Mouse (Mus musculus): Measurements from ENCODE around the gene Pde9a.

Pde9a gene

DNA sequence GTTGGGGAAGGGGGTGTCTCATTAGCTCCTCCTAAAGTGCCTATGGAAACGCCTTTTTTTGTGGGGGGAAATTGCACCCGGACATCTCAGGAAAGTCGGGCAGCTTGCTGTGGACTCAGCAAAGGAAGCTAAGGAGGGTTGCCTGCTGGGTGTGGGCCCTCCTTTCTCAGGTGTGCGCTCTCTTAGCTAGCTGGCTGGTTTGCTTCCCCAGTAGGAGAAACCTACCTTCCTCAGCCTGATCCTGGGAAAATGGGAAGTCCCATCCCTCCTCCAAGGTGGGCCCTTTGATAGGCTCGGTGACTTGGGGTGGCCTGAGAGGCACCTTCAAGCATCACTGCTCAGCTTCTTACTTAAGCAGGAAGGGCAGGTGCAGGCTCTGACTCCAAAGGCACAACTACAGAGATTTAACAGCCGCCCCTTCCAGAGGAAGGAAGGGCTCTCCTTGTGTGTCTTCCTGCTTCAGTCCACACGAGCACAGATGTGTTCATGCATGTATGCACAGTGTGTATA is 811 bp downstream of the Pde9a start:
- no peak for DNase-seq (ENCODE audit: low read depth, low spot score)

DNA sequence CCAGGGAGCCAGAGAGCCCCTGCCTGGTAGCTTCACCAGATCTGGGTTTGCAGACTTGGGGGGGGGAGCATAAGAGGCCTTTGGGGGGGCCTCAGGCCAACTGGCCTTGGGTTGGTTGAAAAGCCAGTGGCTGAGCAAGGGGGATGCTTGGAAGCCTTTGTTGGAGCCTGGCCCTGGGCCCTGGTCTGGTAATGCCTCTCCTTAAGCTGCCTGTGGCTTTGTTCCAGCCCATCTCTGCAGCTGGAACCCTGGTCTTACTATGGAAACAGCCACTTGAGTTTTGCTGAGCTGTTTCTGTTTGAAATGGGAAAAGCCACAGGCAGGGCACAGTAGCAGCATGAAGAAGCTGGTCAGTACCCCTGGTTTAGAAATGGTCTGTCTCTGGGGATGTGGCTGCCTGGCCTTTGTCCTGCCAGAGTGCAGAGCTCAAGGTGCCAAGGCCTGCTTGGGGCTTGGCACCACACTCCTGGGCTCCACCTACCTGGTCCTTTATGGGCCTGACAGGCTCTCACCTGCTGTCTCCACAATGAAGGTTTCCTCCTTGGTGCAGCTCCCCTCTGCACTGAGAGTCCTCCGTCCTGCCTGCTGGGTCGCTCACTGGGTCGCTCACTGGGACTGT is 3.5 kb downstream of the Pde9a start:
- DNase-seq (ENCODE audit: low read depth, low spot score): no peak

DNA sequence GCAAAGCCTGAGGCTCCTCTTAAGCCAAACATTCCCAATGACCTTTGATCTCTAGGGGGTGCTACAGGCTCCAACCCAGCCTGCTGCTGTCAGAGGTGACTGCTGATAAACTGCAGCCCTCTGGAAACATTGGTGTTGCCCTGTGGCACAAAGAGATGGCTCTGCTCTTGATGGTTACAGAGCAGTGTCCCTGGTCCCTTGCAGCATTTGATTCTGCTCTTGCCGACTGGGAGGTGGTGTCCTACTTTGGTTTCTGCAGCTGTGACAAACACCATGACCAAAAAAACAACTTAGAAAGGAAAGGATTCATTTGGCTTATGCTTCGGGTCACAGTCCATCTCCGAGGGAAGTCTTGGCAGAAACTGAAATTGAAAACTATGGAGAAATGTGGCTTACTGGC is 5.5 kb downstream of the Pde9a start:
- no peak for DNase-seq (ENCODE audit: low read depth, low spot score)

DNA sequence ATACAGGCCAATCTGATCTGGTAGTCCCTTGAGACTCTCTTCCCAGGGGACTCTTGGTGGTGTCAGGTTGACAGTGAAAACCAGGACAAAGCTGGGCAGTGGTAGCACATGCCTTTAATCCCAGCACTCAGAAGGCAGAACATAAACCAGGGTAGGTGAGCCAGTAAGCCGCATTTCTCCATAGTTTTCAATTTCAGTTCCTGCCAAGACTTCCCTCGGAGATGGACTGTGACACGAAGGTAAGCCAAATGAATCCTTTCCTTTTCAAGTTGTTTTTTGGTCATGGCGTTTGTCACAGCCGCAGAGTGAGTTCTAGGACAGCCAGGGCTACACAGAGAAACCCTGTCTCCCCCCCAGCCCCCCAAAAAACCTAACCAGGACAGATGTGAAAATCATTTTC is 6.0 kb downstream of the Pde9a start:
- DNase-seq (ENCODE audit: low read depth, low spot score): no peak

DNA sequence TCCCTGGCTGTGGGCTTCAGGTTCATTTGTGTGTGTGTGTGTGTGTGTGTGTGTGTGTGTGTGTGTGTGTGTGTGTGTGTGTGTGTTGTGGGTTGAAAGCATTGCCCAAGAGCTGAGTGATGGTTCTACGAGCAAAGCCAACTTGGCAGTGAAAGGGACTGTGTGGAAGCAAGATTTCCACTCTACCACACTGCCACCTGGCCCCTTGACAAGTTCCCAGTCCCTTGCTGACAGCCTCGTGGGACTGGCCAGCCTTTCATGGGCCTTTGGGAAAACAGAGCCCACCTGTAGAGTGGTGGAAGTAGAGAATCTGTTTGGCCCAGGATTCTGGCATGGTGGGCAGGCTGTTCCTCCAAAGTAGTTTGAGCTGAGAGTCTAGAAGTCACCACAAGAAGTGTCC is 7.8 kb downstream of the Pde9a start:
- no peak for DNase-seq (ENCODE audit: low read depth, low spot score)

DNA sequence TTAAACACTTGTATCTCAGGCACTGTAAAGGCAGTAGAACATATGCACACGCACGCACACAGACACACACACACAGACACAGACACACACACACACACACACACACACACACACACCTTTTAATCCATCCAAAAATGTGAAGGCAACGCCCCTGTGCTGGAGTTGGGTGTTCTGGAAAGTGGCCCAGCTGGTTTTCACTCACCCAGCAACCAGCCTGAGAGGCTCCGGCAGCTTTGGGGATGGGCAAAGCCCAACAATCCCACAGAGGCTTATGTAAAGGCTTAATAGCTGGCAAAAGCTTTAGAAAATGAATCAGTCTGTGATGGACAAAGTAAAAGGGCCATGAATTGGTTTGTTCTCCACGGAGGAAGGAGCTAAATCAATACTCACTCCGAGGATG is 14.3 kb downstream of the Pde9a start:
- DNase-seq (ENCODE audit: low read depth, low spot score): no peak

DNA sequence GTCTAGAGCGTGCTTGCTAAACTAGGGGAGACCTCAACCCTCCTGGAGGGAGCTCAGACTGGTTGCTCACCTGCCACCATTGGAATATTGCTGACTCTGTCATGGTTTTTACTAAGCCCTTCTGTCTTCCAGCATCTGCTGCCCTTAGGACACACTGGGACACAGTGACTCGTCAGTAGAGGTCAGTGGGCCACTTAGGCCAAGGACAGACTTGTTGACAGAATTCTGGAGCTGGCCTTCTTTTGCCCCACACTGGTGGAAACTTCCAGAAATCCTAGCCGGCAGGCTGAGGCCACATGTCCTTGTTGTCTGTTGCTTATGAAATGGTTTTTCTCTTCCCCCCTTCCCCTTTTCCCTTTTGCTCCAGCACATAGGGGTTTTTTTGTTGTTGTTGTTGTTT is 15.2 kb downstream of the Pde9a start:
- no peak for DNase-seq (ENCODE audit: low read depth, low spot score)

DNA sequence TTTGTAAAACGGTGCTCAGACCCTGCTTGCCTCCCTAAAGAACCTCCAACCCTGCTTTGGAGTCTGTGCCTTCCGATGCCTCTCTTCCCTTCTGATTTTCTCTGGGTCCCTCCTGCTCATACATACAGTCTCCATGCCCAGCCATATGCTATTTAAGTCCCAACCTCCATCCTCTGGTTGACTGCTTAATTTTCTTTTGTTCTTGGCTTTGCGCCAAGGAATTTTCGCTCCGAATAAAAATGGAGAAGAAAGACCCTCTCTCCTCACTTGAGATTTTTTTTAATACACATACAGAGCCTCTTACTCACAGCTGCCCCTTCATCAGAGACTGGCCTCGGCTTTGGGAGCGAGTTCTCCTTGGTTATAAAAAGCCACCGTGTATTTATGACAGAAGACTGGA is 16.7 kb downstream of the Pde9a start:
- DNase-seq (ENCODE audit: low read depth, low spot score): no peak

DNA sequence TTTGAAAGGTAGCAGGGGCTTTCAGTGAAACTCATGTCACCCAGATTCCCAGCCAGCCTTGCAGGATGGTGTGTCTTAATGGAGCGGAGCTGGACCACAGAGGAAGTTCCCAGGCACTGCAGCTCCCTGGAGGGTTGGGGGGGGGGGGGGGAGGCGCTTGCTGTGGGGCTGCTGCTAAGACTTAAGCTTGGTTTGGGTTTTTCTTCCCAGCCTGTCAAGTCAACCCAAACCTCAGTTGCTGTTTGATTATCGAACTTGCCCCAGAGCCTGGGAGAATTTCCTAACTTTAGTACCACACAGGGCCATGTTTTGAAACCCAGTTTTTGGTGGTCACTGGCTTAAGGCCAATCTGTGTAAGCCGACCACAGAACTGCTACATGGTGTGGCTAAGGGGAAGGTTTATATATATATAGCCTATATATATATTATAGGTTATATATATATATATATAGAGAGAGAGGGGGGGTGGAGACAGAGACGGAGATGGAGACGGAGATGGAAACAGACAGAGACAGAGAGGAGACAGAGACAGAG is 19.8 kb downstream of the Pde9a start:
- DNase-seq (ENCODE audit: low read depth, low spot score): no peak

DNA sequence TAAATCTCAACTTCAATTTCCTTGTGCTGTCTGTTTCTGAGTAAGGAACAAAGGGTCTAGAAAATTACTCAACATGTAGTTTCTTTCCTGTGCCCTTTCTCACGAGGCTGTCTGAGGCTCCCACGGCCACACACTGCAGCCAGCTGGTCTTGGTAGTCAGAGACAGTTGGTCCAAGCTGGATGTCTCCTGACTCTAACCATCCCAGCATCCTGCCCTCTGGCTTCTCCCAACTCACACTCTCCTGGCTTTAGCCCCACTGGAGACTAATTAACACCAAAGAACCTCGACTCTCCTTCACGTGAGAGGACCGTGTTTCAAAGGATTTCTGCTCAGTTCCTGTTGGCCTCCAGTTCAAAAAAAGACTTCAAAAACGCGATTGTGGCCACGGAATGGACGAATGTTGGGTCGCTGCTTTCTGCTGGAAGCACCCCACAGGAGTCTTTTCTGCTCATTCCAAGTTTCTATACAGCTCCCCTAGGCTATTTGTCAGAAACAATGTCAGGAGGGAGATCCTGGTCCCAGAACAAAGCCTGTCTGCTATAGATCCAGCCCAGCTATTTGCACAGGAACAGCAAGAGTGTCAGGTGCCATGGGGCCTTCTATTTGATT is 23.8 kb downstream of the Pde9a start:
- no peak for DNase-seq (ENCODE audit: low read depth, low spot score)

DNA sequence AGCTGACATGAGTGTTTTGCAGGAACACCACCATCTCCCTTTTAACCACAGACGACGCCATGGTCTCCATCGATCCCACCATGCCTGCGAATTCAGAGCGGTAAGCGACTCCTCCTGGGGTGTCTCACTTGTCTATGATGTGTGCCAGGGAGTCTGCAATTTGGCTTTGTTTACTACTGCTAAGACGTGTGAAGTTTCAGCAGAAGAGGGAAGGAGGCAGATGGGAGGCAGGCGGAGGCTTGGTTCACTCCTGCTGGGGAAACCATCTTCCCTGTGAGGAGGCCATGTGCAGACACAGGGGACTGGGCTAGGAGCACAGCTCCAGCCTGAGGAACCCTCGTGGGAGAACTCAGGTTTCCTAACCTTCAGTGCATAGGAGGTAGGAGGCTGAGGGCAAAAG is 29.2 kb downstream of the Pde9a start:
- no peak for DNase-seq (ENCODE audit: low read depth, low spot score)

DNA sequence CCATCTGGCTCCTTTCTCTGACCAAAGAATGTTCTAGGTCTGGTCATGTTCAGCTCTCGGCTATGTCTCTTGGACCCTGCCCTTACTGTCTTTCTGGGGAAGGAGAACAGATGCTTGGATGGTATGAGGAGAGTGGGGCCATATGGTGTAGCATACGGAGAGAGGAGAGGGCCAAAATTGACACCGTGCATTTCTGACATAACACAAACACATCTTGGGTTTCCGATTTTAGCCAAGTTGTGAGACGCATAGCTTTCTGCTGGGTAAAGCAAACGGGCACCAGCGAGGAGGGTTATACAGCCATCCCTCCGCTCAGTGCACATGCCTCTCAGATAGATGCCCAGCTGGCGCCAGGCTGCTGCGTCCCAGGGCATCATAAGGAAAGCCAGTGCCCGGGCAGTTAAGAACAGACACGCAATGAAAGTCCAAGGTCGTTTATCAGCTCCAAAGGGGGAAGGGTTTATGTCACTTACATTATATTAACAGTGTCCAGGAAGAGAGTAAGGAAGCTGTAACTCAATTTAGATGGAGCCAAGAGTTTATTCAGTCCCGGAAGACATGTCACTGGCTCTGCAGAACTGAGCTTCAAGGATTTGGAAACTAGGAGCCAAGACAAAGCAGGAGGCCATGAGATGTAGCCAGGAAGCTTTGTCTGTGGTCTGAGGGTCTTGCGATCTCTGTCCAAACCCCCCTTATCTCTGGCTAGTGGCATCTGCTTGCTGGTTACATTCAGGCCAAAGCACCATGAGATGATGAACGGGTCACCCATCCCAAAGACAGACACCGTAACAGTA is 33.0 kb downstream of the Pde9a start:
- DNase-seq (ENCODE audit: low read depth, low spot score): no peak

DNA sequence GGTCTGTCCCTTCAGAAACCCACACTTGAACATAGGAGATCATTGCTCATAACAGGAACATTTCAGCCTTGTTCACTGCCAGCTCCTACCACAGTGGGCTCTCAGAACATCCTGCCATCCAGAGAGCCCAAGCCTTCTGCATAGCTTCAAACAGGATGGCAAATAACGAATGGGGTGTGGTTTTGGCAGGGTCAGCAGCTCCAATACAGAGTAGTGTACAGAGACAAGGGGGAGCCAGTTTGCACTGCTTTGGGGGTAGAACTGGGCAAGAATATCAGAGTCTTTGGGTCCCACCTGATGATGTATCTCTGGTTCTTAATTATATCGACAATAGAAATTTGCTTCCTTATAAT is 33.6 kb downstream of the Pde9a start:
- DNase-seq (ENCODE audit: low read depth, low spot score): no peak

DNA sequence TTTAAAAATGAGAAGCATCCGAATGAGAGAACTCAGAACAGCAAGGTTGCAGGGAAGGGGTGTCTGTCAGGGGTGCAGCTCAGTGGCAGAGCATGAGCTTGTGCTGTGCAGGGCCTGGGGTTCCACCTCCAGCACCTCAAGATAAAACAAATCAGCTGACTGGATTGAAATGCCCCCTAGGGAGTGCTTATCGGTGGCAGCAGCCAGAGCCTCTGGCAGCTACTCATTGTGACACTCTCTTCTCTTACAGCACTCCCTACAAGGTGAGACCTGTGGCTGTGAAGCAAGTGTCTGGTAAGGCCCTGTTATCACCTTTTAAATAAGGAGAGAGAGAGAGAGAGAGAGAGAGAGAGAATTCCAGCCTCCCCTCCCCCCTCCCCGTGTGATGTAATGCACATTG is 34.0 kb downstream of the Pde9a start:
- no peak for DNase-seq (ENCODE audit: low read depth, low spot score)

DNA sequence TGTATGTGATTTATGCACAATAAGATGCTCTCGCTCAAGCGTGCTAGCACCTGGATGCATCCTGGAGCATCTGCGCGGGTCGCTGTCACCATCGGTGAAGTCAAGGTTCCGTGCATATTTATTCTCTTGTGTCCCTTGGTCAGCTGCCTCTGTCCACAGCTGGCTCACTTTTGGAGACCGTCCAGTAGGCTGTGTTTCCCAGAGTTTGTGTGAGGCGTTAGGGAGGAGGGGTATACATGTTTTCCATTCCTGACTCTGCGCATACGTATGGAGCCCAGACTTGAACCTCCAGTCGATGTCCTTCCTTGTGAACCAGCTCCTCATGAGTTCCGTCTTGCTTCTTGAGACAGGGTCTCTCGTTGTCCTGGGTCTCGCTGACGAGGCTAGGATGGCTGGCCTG is 34.6 kb downstream of the Pde9a start:
- no peak for DNase-seq (ENCODE audit: low read depth, low spot score)

DNA sequence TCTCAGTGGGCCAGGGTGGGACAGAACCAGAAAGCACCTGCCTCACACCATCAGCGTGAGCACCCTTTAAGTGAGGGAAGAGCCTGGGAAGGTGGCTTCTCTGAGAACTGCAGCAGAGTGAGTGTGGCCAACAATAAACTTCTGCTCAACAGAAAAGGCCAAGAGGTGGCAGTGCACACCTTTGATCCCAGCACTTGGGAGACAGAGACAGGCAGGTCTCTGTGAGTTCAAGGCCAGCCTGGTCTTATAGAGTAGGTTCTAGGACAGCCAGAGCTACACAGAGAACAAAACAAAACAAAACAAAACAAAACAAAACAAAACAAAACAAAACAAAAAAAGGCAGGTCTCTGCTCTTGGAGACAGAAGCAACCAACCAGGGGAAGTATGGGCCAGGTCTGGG is 36.4 kb downstream of the Pde9a start:
- no peak for DNase-seq (ENCODE audit: low read depth, low spot score)

DNA sequence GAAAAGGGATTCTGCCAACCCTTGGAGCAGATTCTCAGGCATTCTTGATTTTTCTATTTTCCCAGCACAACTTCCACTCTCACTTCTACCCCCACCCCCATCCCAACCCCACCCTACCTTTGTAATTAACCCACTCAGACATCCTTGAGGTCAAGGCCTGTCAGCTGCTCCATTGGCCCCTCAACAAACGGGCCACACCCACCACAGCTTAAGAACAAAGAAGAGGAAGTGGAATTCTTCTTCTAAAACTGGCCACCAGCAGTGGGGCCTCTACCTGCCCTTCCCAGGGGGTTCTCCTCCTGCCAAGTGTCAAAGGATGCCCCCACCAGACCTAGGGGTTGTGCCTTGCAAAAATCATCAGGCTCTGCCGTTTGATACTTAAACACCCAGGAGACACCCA is 37.0 kb downstream of the Pde9a start:
- no peak for DNase-seq (ENCODE audit: low read depth, low spot score)

DNA sequence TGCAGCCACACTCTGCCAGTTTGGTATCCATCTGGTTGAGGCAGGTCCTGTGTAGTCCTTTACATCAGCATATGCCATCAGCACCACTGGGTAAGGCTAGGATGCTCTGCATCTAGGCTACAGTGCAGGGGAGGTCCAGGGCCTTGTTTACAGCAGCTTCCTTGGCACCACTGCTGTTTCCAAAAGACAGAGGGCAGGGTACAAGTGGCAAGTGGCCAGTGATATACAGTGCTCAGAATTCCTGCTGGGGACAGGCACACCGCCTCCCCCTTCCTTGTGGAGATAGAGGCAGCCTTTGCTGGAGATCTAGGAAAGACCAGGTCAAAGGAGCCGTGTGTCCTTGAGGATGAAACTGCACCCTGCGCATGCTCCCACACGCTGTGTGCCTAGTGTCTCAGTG is 38.3 kb downstream of the Pde9a start:
- DNase-seq (ENCODE audit: low read depth, low spot score): no peak

DNA sequence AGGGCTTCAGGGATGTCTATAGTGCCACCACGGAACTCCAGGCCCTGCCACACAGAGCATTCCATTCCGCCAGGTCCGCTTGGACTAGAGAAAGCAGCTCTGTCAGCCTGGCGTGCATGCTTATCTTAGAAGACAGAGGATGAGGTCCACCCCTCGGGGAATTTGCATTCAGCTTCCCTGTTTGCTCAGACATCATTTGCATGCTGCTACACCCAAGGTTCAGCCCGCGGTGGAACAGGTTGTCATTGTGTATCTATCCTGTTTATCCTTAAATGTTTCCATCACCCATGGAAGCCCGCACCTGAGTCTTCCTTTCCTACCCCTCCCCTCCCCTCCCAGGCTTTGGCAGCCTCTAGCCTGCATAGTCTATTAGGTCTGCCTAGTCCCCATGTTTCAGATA is 38.8 kb downstream of the Pde9a start:
- DNase-seq (ENCODE audit: low read depth, low spot score): no peak

DNA sequence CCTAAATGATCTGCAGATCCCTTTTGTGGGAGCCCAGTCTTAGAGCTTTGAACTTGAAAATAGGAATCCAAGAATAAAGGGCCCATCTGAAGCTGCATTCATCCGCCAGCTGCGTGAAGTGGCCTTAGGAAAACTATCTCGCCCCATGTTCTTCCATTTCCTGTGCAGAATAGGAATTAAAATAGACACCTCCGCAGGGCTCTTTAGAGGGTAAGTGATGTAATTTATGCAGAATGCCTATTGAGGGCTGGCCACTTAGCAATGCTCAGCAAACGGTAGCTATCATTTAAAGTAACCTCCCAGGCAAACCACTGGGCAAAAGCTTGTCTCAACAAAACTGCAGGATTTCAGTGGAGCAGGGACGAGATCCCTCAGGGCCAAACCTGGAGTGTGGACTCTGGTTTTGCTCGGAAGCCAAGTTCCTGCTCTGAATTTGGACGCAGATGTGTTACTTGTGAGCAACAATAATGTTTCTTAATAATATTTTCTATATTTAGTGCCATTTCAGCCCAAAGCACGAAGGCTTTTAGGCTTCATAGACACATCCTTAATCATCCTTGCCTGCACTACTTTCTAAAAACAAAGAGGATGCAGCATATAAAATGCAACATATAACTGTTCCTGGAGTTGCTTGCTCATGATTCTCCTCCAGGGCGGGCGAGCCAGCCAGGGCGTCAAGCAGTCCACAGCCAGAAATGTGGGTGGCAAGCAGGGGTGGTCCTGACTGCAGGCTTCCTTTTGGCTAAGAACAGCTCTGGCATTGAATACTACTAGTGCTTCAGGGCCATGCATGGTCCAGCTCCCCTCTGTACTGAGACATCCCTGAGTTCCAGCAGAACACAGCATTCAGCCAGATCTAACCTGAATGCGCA is 40.1 kb downstream of the Pde9a start:
- DNase-seq (ENCODE audit: low read depth, low spot score): no peak

DNA sequence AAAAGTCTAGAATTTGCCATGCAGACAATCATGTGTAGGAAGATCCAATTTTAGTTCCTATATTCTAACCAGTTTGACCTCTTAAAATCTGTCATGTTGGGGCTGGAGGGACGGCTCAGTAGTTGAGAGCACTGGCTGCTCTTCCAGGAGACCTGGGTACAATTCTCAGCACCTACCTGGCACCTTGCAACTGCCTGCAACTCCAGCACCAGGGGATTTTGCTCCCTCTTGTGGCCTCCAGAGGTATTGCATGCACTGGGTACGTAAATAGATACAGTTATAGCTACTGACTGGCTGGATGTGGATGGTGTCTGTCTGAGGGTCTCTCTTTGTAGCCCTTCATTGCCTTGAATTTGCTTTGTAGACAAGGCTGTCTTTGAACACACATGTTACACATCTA is 43.4 kb downstream of the Pde9a start:
- no peak for DNase-seq (ENCODE audit: low read depth, low spot score)

DNA sequence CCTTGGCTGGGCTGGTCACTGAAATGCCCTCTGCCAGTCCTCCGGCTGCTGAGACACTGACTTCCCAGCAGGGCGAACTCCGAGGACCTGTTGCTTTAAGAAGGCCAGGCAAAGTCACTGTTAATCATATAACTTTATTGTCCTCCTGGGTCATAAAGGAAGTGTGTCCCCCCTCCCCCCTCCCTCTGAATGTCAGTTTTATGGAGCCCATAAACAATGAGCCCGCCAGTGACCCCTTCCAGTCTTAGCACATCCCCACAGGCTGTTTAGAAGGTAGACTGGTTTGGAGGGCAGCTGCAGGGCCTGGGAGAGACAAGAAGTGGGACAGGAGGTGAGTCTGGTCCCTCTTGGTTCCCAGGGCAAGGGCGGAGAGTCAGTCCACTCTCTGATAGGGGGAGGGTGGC is 46.9 kb downstream of the Pde9a start:
- no peak for DNase-seq (ENCODE audit: low read depth, low spot score)
